Mouse (Mus musculus) left cerebral cortex, postnatal 36 days (tissue): ENCODE results near the gene Gata3. TPM values are rescaled to one million over a fixed set of nuclear protein-coding genes. Genes with fewer than 3 reads are reported as not detected.

Experiments used
- DNase-seq, 2 experiments: peaks; one replicate each; pipeline ENCODE4 v3.0.0; 2021 to 2022; ENCODE audit warnings: low spot score in 2 of 2, mixed read lengths in 1 of 2
- intact Hi-C: fragments of 180-260 bp; cut with DNase I; formaldehyde crosslinking; loops from one replicate; pipeline ENCODE4 v1.15.1; 2025
- total RNA-seq, 2 experiments: library from RNA; stranded (reverse); gene quantifications; 2 replicates each; pipeline ENCODE4 v1.2.3; 2021

Gene Gata3
- total RNA-seq, 2 experiments from 2014 or later = not detected

DNA sequence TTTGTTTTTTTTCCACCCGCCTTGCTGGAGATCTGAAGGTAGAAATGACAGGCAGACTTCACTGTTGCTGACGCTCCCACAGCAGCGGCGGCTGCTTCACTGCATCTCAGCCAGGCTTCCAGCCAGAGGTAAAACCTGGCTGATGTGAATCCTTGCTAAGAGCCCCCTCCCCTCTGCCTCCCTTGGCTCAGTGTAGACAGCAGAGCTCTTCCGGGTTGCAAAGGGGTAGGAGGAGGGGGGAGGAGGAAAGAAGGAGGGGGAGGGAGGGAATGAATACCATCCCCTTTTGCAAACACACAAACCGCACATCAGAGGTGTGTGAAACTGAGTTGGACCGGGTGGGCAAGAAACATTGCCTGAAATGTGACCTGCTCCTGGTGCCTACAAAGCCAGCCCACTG, 2.2 kb downstream of the Gata3 start:
- intact Hi-C loops = loop anchor here (10.0 kb wide), 3 partner anchors 117 to 1213 kb away; no protein-coding TSS in a partner anchor

DNA sequence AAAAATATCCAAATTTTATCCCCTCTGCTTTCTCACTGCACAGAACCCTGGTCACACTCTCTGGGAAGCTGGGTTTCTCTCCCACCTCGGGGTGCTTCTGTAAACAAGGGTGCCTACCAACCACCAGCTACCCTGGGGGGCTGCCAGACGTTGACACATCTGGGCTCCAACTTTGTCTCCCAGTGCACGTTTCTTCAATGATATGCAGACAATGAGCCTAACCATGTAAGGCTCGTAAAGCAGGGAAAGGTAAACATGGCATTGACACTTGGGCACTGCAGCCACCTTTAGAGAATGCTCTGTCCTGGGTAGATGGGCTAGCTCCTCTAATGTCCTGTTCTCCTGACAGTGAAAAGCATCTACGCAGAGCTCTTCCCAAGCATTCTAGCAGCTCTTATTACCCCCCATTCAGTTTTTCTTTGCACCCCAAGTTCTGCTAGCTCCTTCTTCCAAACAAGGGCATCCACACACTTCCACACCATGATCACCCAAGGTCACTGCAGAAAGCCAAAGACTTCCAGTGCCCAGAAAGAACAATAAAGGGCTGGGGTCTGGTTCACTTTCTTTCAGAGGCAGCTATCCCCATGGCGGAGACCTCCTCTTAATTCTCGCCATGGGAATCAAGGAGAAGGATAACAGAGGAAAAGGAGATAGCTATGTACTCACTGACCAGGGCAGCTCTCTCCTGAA, 2.8 kb downstream of the Gata3 start:
- intact Hi-C loops = loop anchor here (10.0 kb wide), 3 partner anchors 118 to 1212 kb away; no protein-coding TSS in a partner anchor
- no peak for DNase-seq

More for the DNA sequence above, 2.2 kb downstream of the Gata3 start:
- no peak for DNase-seq

DNA sequence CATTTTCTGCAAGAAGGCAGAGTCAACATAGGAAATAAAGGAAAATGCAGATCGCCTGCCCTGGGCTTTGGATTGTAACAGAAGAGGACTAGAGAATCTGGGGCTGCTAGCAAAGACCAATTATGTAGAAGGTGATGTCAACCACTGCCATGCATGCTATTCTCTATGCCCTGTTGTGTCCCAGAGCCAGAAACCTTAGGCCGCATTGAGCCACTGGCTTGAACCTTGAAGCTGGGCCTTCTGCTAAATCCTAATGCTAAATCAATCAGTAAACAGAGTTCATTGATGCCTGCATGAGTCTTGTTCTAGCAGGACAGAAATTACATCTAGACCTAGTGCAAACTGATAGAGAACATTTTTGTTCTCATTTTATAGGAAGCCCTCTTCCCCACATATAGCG, 3.8 kb downstream of the Gata3 start:
- intact Hi-C loops = loop anchor here (10.0 kb wide), 3 partner anchors 119 to 1211 kb away; no protein-coding TSS in a partner anchor
- no peak for DNase-seq

DNA sequence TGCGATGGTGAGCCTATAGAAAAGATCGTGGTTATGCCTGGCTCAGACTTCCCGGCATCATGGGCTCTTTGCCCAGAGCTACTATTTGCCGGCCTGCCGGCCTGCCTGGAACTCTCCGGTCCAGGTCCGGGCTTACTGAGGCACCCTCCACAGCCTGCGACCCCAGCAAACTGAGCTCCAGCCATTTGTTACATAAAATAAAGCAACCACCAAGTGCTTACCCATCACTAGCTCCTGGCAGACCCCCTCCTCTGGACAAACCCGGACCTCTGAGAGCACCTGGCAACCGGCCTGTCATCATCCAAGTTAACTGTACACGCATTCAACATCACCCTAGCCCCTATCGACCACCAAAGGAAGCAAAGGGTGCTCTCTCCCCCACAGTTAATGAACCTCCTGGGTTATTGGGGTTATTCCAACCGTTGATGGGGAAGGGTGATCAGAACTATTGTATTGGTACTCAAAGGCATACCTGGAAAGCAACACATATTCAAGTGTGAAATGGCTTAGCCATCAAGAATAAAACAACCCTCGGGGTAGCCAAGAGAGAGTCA, 4.5 kb downstream of the Gata3 start:
- no peak for DNase-seq
- intact Hi-C loops = loop anchor here (10.0 kb wide), 3 partner anchors 120 to 1210 kb away; no protein-coding TSS in a partner anchor

DNA sequence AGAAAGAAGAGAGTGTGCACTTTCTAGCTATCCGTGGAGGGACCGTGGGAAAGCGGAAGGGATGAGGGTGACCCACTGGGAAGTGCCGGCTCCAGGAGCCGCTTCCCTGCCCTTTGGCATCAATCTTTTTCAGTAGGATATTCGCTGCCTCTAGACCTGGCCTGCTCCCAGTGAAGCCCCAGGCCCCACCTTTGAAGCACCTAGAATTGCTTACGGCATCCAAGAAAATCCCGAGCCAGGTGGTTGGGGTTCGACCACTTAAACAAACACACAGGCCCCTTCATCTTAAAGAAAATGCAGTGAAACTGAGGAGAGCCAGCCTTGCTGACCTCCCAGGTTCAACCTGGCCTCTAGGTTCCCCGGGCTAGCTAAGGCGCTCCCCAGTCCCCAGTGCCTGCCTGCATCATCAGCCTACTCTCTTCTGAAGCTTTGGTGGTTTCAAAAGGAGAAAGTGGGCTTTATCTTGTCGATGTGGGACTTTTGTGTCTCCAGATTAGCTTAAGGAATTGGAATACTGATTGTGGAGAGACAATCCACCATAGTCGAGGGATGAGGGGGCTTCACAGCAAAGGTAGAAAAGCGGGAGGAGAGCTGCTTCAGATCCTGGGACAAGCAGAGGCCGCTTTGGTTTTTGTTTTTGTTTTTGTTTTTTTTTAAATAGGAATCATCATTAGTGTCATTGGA, 5.2 kb downstream of the Gata3 start:
- intact Hi-C loops = loop anchor here (5.0 to 10.0 kb wide), 4 partner anchors 120 to 1210 kb away; partner anchors contain the start of gene Sfmbt2

DNA sequence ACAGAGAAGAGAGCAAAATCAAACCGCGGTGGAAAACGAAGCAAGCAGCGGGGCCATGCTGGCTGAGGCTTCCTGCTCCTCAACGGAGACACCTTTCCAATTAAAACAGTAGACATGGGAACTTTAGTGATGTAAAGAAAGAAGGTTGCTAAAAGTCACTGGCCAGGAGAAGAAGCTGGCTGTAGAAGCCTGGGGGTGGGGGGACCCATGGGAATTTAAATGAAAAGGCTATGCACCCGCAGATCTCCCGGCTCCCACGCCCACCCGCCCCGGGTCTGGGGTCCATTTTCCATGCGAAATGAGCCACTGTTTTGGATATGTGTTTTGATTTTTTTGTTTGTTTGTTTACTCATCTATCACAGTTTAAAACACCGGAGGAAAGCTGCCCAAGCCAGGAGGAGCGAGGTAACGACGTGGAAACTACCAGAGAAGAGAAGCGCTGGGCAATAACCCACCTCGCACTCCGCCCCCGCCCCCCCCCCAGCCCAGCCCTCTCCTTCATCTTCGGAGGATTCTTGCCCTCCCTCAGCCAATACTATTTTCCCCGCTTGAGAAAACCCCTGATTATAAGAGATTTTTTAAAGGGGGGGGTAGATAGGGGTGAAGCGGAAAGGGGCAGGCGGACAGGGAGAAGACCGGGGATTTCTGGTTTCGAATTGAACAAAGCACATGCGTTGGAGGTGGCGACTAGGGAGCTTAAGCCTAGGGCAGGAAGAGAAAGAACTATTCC, 5.9 kb downstream of the Gata3 start:
- intact Hi-C loops = loop anchor here (5.0 to 10.0 kb wide), 4 partner anchors 121 to 1209 kb away; partner anchors contain the start of gene Sfmbt2
- no peak for DNase-seq

More for the DNA sequence above, 5.2 kb downstream of the Gata3 start:
- no peak for DNase-seq

DNA sequence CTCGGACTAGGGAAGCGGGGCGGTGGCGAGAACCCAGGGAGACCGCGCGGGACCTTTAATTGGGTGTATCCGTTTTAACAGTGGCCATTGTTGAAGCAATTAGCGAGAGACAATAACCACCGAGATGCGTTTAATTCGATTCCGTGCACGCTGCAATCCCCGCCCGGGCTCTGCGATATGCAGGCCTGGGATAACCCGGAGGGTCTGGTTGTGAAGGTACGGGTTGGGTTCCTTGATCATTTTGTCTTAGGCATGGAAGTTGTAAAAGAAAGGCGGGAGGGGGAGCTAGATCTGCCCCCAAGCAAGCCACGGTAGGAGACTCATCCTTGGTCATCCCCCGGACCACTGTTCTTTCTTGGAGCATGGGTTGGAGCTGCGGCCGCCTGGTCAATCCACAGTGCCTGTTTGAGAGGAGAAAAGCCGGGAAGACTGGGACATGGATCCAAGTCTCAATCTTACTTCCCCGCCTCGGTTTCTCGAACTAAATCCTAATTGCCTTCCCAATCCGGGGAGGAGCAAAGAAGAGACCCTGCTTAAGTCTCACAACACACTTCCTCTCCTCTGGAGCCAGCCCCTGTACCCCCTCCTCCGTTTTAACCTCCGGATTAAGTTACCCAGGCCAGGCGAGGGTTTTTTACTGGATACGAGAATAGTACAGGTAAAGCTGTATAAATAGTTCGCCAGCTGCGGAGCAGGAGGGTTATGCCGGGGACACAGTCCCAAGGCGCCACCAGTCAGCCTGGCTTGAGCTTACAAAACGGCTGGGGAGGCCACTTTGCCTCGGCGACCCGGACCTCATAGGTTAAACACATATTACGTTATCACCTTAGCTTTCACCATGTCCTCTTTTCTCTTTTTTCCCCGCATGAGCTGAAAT, 6.7 kb downstream of the Gata3 start:
- intact Hi-C loops = loop anchor here (5.0 to 10.0 kb wide), 4 partner anchors 122 to 1208 kb away; partner anchors contain the start of gene Sfmbt2
- no peak for DNase-seq

DNA sequence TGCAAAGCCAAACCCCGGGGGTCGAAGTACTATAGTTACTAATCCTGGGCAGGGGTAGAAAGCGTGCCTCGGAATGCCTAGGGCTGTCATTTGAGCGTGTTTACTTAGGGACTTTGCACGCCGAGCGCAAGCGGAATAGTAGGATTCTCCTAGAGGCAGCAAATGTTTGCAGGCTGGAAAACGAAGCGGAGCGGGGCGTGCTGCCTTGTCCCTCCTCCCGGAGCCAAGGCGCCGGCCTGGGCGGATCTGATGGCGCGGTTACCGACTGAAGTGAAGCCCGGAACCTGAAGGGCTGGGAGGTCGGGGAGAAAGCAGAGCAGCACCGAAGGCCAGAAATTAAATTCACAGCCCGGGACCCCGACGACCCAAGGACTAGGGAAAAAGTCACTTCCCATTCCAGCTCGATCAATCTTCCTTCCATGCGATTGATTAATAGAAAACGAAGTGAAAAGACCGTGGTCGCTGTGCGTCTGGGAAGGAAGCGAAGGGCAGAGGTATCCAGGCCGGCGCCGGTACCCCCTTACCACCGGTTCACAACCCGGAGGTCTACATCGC, 7.4 kb downstream of the Gata3 start:
- DNase-seq = no peak

DNA sequence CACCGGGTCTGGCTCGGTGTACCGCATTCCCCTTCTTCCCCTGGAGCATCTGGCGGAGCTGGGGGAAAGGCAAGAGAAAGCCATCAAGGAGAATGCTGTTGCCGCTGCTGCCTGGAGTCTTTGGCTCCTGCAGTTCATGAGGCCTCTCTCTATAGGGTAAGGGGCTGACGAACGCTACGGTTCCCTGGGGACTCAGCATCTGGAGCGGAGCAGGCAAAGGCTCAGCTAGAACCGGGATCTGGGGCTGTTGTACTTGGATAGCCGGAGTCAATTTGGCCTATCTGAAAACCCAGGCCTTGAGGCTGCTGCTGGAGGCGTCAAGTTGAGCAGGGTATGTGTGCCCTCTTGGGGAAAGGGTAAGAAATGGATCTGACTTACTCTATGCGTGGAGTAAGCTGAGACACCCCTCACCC, 8.2 kb downstream of the Gata3 start:
- no peak for DNase-seq
- intact Hi-C loops = loop anchor here (5.0 to 10.0 kb wide), 4 partner anchors 123 to 1207 kb away; partner anchors contain the start of gene Sfmbt2

More for the DNA sequence above, 7.4 kb downstream of the Gata3 start:
- intact Hi-C loops = loop anchor here (5.0 to 10.0 kb wide), 4 partner anchors 122 to 1208 kb away; partner anchors contain the start of gene Sfmbt2

DNA sequence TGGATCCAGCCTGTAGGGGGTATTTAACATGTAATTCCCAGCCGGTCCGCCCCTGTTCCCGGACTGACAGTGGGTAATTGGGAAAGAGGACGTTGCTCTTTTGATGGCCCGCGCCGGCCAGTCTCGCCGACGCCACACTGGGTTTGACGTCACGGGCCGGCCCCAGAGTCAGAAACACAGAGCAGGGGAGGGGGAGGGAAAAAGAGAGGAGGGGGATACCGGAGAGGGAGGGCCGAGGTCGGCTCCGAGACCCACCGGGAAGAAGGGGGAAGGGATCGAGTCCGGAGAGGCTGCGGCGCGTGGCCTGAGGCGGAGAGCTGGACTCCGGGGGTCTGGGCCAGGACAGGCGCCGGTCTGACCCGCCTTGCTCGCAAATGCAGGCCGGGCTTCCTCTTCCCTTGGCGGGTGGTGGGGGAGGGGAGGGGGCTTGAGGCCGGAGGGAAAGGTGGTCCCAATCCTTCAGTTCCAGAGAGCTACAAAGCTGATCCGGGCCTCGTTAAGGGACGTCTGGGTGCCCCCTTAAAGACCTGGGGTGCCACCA, 8.7 kb downstream of the Gata3 start, which contains the start of gene 4930412O13Rik:
Gene 4930412O13Rik, plus strand, starts transcription at position 202 of the 541 bp plus-strand sequence.
- DNase-seq = no peak
- intact Hi-C loops = loop anchor here (5.0 to 10.0 kb wide), 4 partner anchors 124 to 1206 kb away; partner anchors contain the start of gene Sfmbt2

DNA sequence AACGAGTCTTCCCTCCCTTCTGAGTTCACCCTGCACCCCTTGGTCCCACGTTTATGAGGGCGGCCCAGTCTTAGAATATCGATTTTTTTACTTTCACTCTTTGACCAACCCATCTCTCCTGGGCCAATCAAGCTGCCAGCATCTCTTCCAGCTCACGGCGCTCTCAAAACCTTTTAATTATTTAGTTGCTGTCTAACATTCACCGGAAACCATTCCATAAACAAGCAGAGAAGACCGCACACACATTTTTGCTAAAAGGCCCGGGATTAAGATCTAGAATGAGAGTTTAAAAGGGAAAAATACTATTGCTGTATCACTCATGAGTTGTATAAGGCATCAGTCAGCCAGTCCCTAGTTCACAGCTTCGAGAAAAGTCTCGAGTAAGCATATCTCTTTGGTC, 9.6 kb downstream of the Gata3 start:
- intact Hi-C loops = loop anchor here (5.0 to 10.0 kb wide), 4 partner anchors 125 to 1205 kb away; partner anchors contain the start of gene Sfmbt2

DNA sequence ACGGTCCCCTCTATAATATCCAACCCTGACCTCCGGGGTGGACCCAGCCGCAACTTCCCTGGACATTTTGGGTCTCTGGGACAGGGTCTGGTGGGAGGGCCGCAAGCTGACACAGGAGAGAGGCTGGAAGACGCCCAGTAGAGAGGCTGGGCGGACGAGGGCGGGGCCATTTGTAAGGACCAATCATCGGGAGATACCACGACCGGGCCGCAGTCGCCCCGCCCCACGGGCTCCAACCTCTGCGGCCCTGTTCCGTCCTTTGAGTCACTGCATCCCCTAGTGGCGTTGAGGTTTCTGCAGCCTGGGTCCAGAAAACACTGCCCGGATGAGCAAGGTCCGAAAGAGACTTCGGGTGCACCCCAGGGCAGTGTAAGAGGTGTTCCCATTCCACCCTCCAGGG, 10.3 kb downstream of the Gata3 start:
- intact Hi-C loops = no loop called here

More for the DNA sequence above, 9.6 kb downstream of the Gata3 start:
- DNase-seq = no peak

DNA sequence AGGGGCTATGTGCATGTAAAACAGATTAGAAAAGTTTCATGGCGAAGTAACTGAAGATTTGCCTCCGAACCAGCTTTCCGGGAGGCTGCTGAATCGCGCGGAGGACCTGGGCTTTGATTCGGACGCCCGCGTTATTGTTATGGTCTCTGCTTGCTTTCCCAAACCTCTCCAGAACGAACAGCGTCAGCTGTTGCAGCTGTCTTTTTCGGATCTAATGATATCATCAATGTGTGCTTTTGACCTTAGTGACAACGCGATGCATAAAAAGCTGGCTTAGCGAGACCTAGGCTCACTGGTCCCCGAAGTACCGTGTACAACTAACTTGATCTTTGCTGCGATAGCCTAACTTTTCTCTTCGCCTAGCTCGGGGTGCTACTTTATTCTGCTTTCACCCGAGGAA, 10.7 kb downstream of the Gata3 start:
- no peak for DNase-seq
- intact Hi-C loops = no loop called here

More for the DNA sequence above, 10.3 kb downstream of the Gata3 start:
- DNase-seq = no peak

DNA sequence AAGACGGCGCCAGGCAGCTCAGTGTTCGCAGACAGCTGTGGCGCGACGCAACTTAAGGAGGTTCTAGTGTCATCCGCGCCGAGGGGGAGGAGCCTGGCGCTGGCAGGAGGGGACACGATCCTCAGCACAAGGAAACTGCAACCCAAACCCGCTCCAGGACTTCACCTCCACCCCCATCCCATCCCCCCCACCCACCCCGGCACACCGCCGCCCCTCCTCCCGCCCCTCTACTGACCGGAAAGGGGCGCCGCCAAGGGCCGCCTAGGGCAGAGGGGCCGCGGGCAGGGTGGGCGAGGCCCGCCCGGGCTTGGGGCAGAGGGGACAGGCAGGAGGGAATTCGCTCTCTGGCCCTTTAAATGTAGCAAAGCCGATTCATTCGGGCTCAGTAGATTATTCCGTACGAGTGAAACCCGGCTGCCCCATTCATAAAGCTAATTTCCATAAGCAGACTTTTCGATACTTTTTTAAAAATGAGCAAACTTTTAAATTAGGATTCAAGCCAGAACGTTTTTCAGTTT, 11.2 kb downstream of the Gata3 start:
- intact Hi-C loops = no loop called here
- DNase-seq = no peak

DNA sequence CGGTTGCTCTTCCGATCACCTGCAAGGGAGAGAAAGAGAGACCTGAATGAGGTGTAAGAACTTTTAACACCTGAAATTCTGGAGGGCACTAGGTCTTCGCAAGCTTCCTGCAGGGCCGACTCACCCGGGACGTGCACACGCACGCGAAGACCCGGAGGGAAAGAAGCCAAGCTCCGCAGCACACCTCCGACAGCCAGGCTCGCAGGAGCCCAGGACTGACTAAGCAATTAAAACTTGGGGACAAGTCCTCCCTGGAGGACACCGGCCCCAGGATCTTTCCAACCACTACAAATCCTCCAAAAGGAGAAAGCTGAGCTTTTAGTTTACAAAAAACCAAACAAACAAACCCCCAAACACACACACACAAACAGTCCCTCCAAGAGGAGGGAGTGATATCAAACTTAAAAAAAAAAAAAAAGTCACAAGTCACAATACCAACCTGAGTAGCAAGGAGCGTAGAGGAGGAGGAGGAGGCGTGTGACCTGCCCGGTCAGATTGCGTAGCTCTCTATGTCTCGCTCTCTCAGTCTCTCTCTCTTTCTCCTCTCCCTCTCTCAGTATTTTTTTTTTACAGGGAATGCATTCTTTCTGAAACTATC, 11.8 kb downstream of the Gata3 start:
- no peak for DNase-seq
- intact Hi-C loops = no loop called here

DNA sequence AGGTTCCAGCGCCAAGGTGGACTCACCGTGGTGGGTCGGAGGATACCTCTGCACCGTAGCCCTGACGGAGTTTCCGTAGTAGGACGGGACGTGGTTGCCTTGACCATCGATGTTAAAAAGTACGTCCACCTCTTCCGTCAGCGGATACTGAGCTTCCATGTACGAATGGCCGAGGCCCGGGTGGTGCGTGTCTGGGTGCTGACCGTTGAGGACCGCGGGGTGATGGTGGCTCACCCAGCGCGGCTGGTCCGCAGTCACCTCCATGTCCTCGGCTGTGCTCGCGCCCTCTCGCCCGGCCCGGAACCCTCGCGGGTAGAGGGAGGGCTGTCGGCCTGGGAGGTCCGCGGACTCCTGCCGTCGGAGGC, 12.5 kb downstream of the Gata3 start:
- no peak for DNase-seq
- intact Hi-C loops = no loop called here
